In the genomic region with DNA sequence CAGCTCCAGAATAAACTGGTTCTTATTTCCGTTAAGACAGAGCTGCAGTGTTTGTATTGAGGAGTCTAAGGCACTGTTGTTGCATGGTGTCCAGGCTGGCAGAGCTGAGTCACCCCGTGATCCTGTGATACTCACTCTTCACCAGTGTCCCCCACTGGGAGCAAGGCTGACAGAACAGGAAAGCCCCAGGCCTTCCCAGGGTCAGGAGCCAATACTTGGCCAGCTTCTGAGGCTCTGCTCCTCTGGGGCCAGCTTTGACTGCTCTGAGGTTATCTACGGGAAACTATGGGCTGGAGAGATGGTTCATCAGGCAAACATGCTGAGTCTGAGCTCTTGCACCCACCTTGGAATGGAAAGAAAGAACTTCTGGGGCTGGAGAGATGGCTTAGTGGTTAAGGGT, we compare ENCODE assay signal across 12 mouse cellular contexts. TPM values are rescaled to one million over a fixed set of nuclear protein-coding genes. Genes with fewer than 3 reads are reported as not detected.
"Had no signal": no experiment of that assay in that cellular context is flagged by ENCODE, and none has a peak within 500 bp of the region (broad histone marks: within the 10 kb centered on the region; RNA-seq: fewer than 3 reads in every experiment).

No protein-coding gene starts in this region.

- DNase-seq: kidney, postnatal 10 days; kidney, postnatal 36 days; layer of hippocampus, postnatal 36 days; liver, embryonic 13.5 days; lung, adult 2 months; retina, postnatal 1 day; thymus, adult 18-20 months; thymus, postnatal 36 days had no signal

RNA-seq across cellular contexts. Expression of gene Syt13, which starts 28.0 kb away (rescaled TPM):
- total RNA-seq: liver, adult 2 months; megakaryocyte, adult 5-6 weeks; monocyte, adult 5-6 weeks; neutrophil, adult 5-6 weeks had no signal
- polyA plus RNA-seq: liver, adult 2 months had no signal
